Mouse (Mus musculus) liver, adult 2 months (tissue): ENCODE results near the gene Gm6121.
"Not testable (repeated sequence)": the region's sequence is repeated elsewhere in the genome, so short reads cannot be mapped to it uniquely, and the experiment has no call there.

Source experiments
- CTCF ChIP-seq: fragments of 200-500 bp; IDR thresholded peaks from 2 replicates; pipeline ENCODE4 v1.5.1; 2011; ENCODE audit warnings: low read depth, low read length, control low read depth
- POLR2A ChIP-seq: fragments of 200-500 bp; IDR thresholded peaks from 2 replicates; pipeline ENCODE4 v1.6.1; 2011; ENCODE audit warnings: low read length, control low read depth; ENCODE audit not compliant: insufficient read depth; ENCODE audit errors: extremely low read depth

DNA sequence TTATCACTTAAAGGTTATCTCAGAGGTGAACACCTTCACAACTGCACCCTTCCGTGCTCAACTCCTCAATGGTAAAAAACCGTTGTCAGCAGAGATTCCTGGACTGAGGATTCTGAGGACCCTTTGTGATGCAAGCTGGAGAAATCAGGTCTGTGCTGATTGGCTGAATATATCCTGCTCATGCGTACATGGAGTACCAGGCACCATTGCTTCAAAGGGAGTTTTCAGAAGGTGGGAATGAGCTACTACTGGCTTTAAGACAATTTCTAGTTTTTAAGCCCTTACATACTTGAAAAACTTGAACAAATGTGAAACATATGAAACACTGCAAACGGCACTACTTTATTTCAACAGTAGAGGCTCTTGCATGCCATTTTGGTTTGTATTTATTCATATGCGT lies at the start of gene Gm6121:
- TF ChIP-seq CTCF, POLR2A: not testable (repeated sequence)
